9 mouse cellular contexts compared by ENCODE assay signal in genomic region chr14:55101592-55101991, GRCm38 (mm10). TPM values are rescaled to one million over a fixed set of nuclear protein-coding genes. Genes with fewer than 3 reads are reported as not detected.
DNase-seq lines count a peak whose midpoint lies in the region; ATAC-seq and TF ChIP-seq lines count a peak whose summit lies in the region.
"Had no signal": no experiment of that assay in that cellular context is flagged by ENCODE, and none has a peak within 500 bp of the region (broad histone marks: within the 10 kb centered on the region; RNA-seq: fewer than 3 reads in every experiment).

No protein-coding gene starts in this region.

- no peak overlapping the region for H3K9ac ChIP-seq in heart, postnatal 0 days (replicated peaks; ENCODE audit: low read depth, low read length)
- H3K9ac ChIP-seq: embryonic facial prominence, embryonic 12.5 days had no signal

- TF ChIP-seq POLR2A in brain, embryonic 14.5 days (IDR thresholded peaks at IDR 0.05; ENCODE audit: borderline replicate concordance, extremely low read depth, insufficient read depth, insufficient read length, poor library complexity, severe bottlenecking) = no peak

- no peak overlapping the region for H3K4me2 ChIP-seq in heart, postnatal 0 days (ENCODE audit: low read depth, low read length)
- H3K4me2 ChIP-seq: embryonic facial prominence, embryonic 12.5 days had no signal

- H3K4me3 ChIP-seq in heart, postnatal 0 days (ENCODE audit: low read depth, low read length) = no peak overlapping the region
- H3K4me3 ChIP-seq: embryonic facial prominence, embryonic 12.5 days had no signal

- H3K36me3 ChIP-seq in heart, postnatal 0 days (replicated peaks; ENCODE audit: control insufficient read depth, insufficient read depth, low read length) = peaks cover 29% of the 10 kb centered on the region; the same call in 1 of the 2 replicates

- no peak overlapping the region for H3K27ac ChIP-seq in heart, postnatal 0 days (ENCODE audit: low read depth)
- H3K27ac ChIP-seq: embryonic facial prominence, embryonic 12.5 days had no signal

- no peak; the same call in 1 of the 2 replicates for ATAC-seq in heart, postnatal 0 days (ENCODE audit: insufficient read depth, low read depth)

- DNase-seq in heart, postnatal 0 days (ENCODE audit: low spot score) = peak; percentile 55
- no peak for DNase-seq in heart, postnatal 25 days (ENCODE audit: low spot score)
- DNase-seq in right cerebral cortex, postnatal 10 days (ENCODE audit: low spot score in 2 of 2) = peak; percentile 70 to 78
- DNase-seq in right cerebral cortex, postnatal 36 days (ENCODE audit: low spot score in 2 of 2) = no peak
- DNase-seq in brain, embryonic 14.5 days (ENCODE audit: low read depth) = peak; percentile 72
- peak; percentile 46 to 71 for DNase-seq in heart, postnatal 14 days
- peak; percentile 55 to 62 for DNase-seq in natural killer cell, adult 2 months (ENCODE audit: low spot score in 2 of 2)
- DNase-seq in urinary bladder, postnatal 4 days (ENCODE audit: low spot score in 2 of 2) = no peak

- H3K4me1 ChIP-seq in heart, postnatal 0 days (ENCODE audit: control insufficient read depth, insufficient read depth) = peaks cover 12% of the 10 kb centered on the region; the same call in 1 of the 2 replicates

- intact Hi-C loops in heart, postnatal 25 days (cut with DNase I) = no loop called here
- intact Hi-C loops in heart, postnatal 14 days (cut with DNase I) = loop anchor here (5.0 kb wide), 1 partner anchor 199 kb away; no protein-coding TSS in a partner anchor

- TF ChIP-seq CTCF in heart, postnatal 0 days (IDR thresholded peaks at IDR 0.05; ENCODE audit: low read depth) = peak; percentile 67
- TF ChIP-seq CTCF in brain, embryonic 14.5 days (IDR thresholded peaks at IDR 0.05; ENCODE audit: borderline replicate concordance, extremely low read depth, insufficient read depth, insufficient read length) = peak; percentile 77; the same call in 1 of the 2 replicates

- H3K9me3 ChIP-seq in heart, postnatal 0 days (replicated peaks; ENCODE audit: control insufficient read depth, low read length) = no peaks in the 10 kb centered on the region
- H3K9me3 ChIP-seq: embryonic facial prominence, embryonic 12.5 days had no signal

- no peak for TF ChIP-seq EP300 in heart, postnatal 0 days (IDR thresholded peaks at IDR 0.05; ENCODE audit: low read depth)

- WGBS in heart, postnatal 0 days = 49% methylated on average over 4 of the region's 4 CpGs

- H3K27me3 ChIP-seq in heart, postnatal 0 days (ENCODE audit: control insufficient read depth, insufficient read depth, low read length) = no peaks in the 10 kb centered on the region
- H3K27me3 ChIP-seq: embryonic facial prominence, embryonic 12.5 days had no signal

RNA-seq across cellular contexts. Expression of gene Ap1g2, which starts 4.8 kb away (rescaled TPM):
- 0.93 and 3.9 TPM in 2 replicates for total RNA-seq in heart, postnatal 0 days (2014; rRNA removed; ENCODE audit: low replicate concordance)
- polyA plus RNA-seq in heart, postnatal 0 days (2015; fragmentation: Nextera tagmentation; extraction: Ambion mirVana) = 5.6 and 5.7 TPM in 2 replicates
- 1 to 10 TPM; 4.4 to 4.6 TPM for total RNA-seq in heart, postnatal 25 days (2021)
- 13.6 and 20.6 TPM in 2 replicates for polyA plus RNA-seq in brain, embryonic 14.5 days (2012; rRNA removed)
- 1 to 10 TPM; 4.6 to 5.4 TPM for total RNA-seq in heart, postnatal 14 days (2021)

RNA-seq across cellular contexts. Expression of gene Thtpa, which starts 7.0 kb away (rescaled TPM):
- 12.2 and 17.7 TPM in 2 replicates for total RNA-seq in heart, postnatal 0 days (2014; rRNA removed; ENCODE audit: low replicate concordance)
- polyA plus RNA-seq in heart, postnatal 0 days (2015; fragmentation: Nextera tagmentation; extraction: Ambion mirVana) = 13.3 and 13.4 TPM in 2 replicates
- total RNA-seq in heart, postnatal 25 days (2021) = 10 to 100 TPM; 12.3 to 13.2 TPM
- polyA plus RNA-seq in brain, embryonic 14.5 days (2012; rRNA removed) = 13.5 and 18.3 TPM in 2 replicates
- 10 to 100 TPM in 1 of 2 experiments, 1 to 10 TPM in 1; 9.6 to 11.4 TPM for total RNA-seq in heart, postnatal 14 days (2021)

RNA-seq across cellular contexts. Expression of gene Zfhx2, which starts 9.5 kb away (rescaled TPM):
- total RNA-seq in heart, postnatal 0 days (2014; rRNA removed; ENCODE audit: low replicate concordance) = 1.8 and 1.9 TPM in 2 replicates
- polyA plus RNA-seq in heart, postnatal 0 days (2015; fragmentation: Nextera tagmentation; extraction: Ambion mirVana) = 1.1 and 1.2 TPM in 2 replicates
- total RNA-seq in heart, postnatal 25 days (2021) = 1 to 10 TPM; 2.9 to 3.6 TPM
- polyA plus RNA-seq in brain, embryonic 14.5 days (2012; rRNA removed) = 10.4 and 34.9 TPM in 2 replicates
- total RNA-seq in heart, postnatal 14 days (2021) = 1 to 10 TPM; 2.5 to 3.3 TPM

RNA-seq across cellular contexts. Expression of gene Jph4, which starts 15.1 kb away (rescaled TPM):
- 0.15 and 0.38 TPM in 2 replicates for total RNA-seq in heart, postnatal 0 days (2014; rRNA removed; ENCODE audit: low replicate concordance)
- polyA plus RNA-seq in heart, postnatal 0 days (2015; fragmentation: Nextera tagmentation; extraction: Ambion mirVana) = 0.03 and 0.10 TPM in 2 replicates
- total RNA-seq in heart, postnatal 25 days (2021) = not detected
- 147 and 155 TPM in 2 replicates for polyA plus RNA-seq in brain, embryonic 14.5 days (2012; rRNA removed)
- under 1 TPM; 0.10 to 0.36 TPM for total RNA-seq in heart, postnatal 14 days (2021)

Comparison
In these comparisons a context has a peak if more than half of its experiments do, and no peak if none do; other contexts are left out.
1. DNase-seq: peak in heart, postnatal 0 days (single experiment), right cerebral cortex, postnatal 10 days (2 of 2), brain, embryonic 14.5 days (single experiment), heart, postnatal 14 days (2 of 2) and natural killer cell, adult 2 months (2 of 2); none in heart, postnatal 25 days (single experiment), right cerebral cortex, postnatal 36 days (0 of 2) and urinary bladder, postnatal 4 days (0 of 2).